Mouse (Mus musculus): ENCODE measurements around the gene March8. TPM values are rescaled to one million over a fixed set of nuclear protein-coding genes. Genes with fewer than 3 reads are reported as not detected.

March8 gene
- polyA plus RNA-seq, 1 experiment = 50.6 TPM

GRCm38 (mm10) chr6:116415126-116415676, 77.4 kb downstream of the March8 start:
- 80% methylated on average over 12 of the region's 12 CpGs for WGBS
- TF ChIP-seq CTCF (IDR thresholded peaks at IDR 0.05; ENCODE audit: insufficient read depth, low read length) (no peak), POLR2A (IDR thresholded peaks at IDR 0.05; ENCODE audit: borderline replicate concordance, extremely low read depth, low read depth, low read length) (no peak)

GRCm38 (mm10) chr6:116416000-116416552, 78.3 kb downstream of the March8 start:
- WGBS = 72% methylated on average over 6 of the region's 6 CpGs
- H3K4me1 ChIP-seq (ENCODE audit: control insufficient read depth, insufficient read depth, low read length) = no peaks in the 10 kb centered on the region
- no peak for DNase-seq
- no peak overlapping the region for H3K4me3 ChIP-seq (replicated peaks; ENCODE audit: extremely low read depth, low read depth, low read length)
- TF ChIP-seq POLR2A (IDR thresholded peaks at IDR 0.05; ENCODE audit: borderline replicate concordance, extremely low read depth, low read depth, low read length) = no peak
- TF ChIP-seq CTCF (IDR thresholded peaks at IDR 0.05; ENCODE audit: insufficient read depth, low read length) = no peak

More at GRCm38 (mm10) chr6:116415126-116415676, 77.4 kb downstream of the March8 start:
- Histone ChIP-seq H3K4me3 (replicated peaks; ENCODE audit: extremely low read depth, low read depth, low read length) (no peak overlapping the region), H3K4me1 (ENCODE audit: control insufficient read depth, insufficient read depth, low read length) (no peaks in the 10 kb centered on the region)
- DNase-seq = no peak

GRCm38 (mm10) chr6:116417518-116418315, 79.9 kb downstream of the March8 start:
- DNase-seq = no peak
- no peak overlapping the region for H3K4me3 ChIP-seq (replicated peaks; ENCODE audit: extremely low read depth, low read depth, low read length)
- no peaks in the 10 kb centered on the region for H3K4me1 ChIP-seq (ENCODE audit: control insufficient read depth, insufficient read depth, low read length)
- 60% methylated on average over 6 of the region's 6 CpGs for WGBS
- TF ChIP-seq CTCF (IDR thresholded peaks at IDR 0.05; ENCODE audit: insufficient read depth, low read length) (no peak), POLR2A (IDR thresholded peaks at IDR 0.05; ENCODE audit: borderline replicate concordance, extremely low read depth, low read depth, low read length) (no peak)

DNA sequence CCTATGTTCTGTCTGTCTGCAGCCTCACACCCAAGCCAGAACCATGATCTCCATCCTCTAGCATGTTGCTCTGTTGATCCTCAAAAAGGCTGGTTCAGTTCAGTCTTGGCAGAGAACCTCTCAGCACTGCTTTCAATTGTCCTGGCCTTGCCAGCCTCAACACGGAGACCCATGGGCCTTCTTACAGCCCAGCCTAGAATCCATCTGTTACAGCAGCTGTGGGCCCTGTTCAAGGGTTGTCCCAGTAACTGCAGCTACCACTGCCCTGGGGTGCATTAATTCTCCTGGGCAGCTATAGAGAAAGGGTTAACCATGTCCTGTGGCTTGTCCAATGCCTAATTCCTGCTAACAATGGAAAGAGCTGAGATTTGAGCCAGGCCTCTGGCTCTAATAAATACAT, 80.7 kb downstream of the March8 start:
- Histone ChIP-seq H3K4me3 (replicated peaks; ENCODE audit: extremely low read depth, low read depth, low read length) (no peak overlapping the region), H3K4me1 (ENCODE audit: control insufficient read depth, insufficient read depth, low read length) (no peaks in the 10 kb centered on the region)
- no peak for DNase-seq
- no peak for TF ChIP-seq CTCF (IDR thresholded peaks at IDR 0.05; ENCODE audit: insufficient read depth, low read length)
- no peak for TF ChIP-seq POLR2A (IDR thresholded peaks at IDR 0.05; ENCODE audit: borderline replicate concordance, extremely low read depth, low read depth, low read length)
- WGBS = 76% methylated on average over 1 of the region's 1 CpGs

DNA sequence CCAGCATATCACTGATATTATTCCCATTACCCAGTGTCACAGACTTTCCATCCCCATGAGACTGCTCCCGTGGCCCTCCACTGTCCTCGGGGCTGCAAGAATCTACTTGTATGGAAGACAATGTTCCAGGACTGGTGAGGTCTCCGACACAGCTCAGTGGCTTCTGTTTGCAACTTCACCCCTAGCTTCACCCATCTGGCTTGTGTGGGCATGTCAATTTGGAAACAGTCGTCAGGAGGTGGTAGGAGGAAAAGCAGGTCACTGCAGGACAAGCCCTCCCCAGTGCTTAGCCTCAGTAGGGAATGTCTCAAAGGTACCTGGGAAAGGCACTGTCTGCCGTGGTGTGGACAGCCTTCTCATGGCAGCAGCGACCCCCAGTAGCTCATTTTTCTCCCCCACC, 81.9 kb downstream of the March8 start:
- WGBS = 68% methylated on average over 6 of the region's 6 CpGs
- Histone ChIP-seq H3K4me3 (replicated peaks; ENCODE audit: extremely low read depth, low read depth, low read length) (no peak overlapping the region), H3K4me1 (ENCODE audit: control insufficient read depth, insufficient read depth, low read length) (no peaks in the 10 kb centered on the region)
- no peak for DNase-seq
- TF ChIP-seq CTCF (IDR thresholded peaks at IDR 0.05; ENCODE audit: insufficient read depth, low read length) = no peak
- TF ChIP-seq POLR2A (IDR thresholded peaks at IDR 0.05; ENCODE audit: borderline replicate concordance, extremely low read depth, low read depth, low read length) = no peak

GRCm38 (mm10) chr6:116420271-116420670, 82.4 kb downstream of the March8 start:
- DNase-seq = no peak
- Histone ChIP-seq H3K4me3 (replicated peaks; ENCODE audit: extremely low read depth, low read depth, low read length) (no peak overlapping the region), H3K4me1 (ENCODE audit: control insufficient read depth, insufficient read depth, low read length) (no peaks in the 10 kb centered on the region)
- TF ChIP-seq POLR2A (IDR thresholded peaks at IDR 0.05; ENCODE audit: borderline replicate concordance, extremely low read depth, low read depth, low read length) (no peak), CTCF (IDR thresholded peaks at IDR 0.05; ENCODE audit: insufficient read depth, low read length) (no peak)
- 64% methylated on average over 10 of the region's 10 CpGs for WGBS

DNA sequence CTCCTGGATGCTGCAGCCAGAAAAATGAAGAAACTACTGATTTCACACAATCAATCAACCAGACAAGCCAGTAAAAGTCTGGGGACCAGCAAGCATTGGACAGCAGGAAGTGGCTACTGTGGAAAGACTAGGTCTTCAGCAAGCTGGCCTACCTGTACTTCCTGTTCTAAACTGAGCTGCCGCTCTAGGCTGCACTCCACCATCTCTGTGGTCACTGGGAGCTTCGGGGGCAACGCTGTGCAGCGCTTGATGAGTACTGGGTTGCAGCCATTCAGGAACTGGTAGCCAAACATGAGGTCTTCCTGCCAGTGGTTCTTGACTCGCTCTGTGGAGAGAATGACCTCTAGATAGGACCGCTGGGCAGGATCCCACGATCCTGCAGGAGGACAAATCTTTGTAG, 85.2 kb downstream of the March8 start:
- no peak overlapping the region for H3K4me3 ChIP-seq (replicated peaks; ENCODE audit: extremely low read depth, low read depth, low read length)
- 75% methylated on average over 7 of the region's 7 CpGs for WGBS
- DNase-seq = no peak

GRCm38 (mm10) chr6:116423664-116424063, 85.8 kb downstream of the March8 start:
- 56% methylated on average over 2 of the region's 2 CpGs for WGBS
- H3K4me1 ChIP-seq (ENCODE audit: control insufficient read depth, insufficient read depth, low read length) = no peaks in the 10 kb centered on the region
- DNase-seq = no peak
- no peak overlapping the region for H3K4me3 ChIP-seq (replicated peaks; ENCODE audit: extremely low read depth, low read depth, low read length)
- 0 out of 2 replicates have a peak, but pooled peaks have one; percentile 15 for TF ChIP-seq CTCF (IDR thresholded peaks at IDR 0.05; ENCODE audit: insufficient read depth, low read length)
- no peak for TF ChIP-seq POLR2A (IDR thresholded peaks at IDR 0.05; ENCODE audit: borderline replicate concordance, extremely low read depth, low read depth, low read length)

More for the DNA sequence above, 85.2 kb downstream of the March8 start:
- no peaks in the 10 kb centered on the region for H3K4me1 ChIP-seq (ENCODE audit: control insufficient read depth, insufficient read depth, low read length)
- TF ChIP-seq CTCF (IDR thresholded peaks at IDR 0.05; ENCODE audit: insufficient read depth, low read length) (no peak), POLR2A (IDR thresholded peaks at IDR 0.05; ENCODE audit: borderline replicate concordance, extremely low read depth, low read depth, low read length) (no peak)

- no peaks in the 10 kb centered on the region for H3K4me1 ChIP-seq (ENCODE audit: control insufficient read depth, insufficient read depth, low read length)
- DNase-seq = no peak
- 70% methylated on average over 3 of the region's 3 CpGs for WGBS
- TF ChIP-seq CTCF (IDR thresholded peaks at IDR 0.05; ENCODE audit: insufficient read depth, low read length) (no peak), POLR2A (IDR thresholded peaks at IDR 0.05; ENCODE audit: borderline replicate concordance, extremely low read depth, low read depth, low read length) (no peak)
- no peak overlapping the region for H3K4me3 ChIP-seq (replicated peaks; ENCODE audit: extremely low read depth, low read depth, low read length)
Measured at GRCm38 (mm10) chr6:116427552-116427951, 89.7 kb downstream of the March8 start.

Data from lung, adult 2 months (tissue).